Mouse (Mus musculus) forebrain, embryonic 15.5 days (tissue): ENCODE data around the gene Cabp7. TPM values are rescaled to one million over a fixed set of nuclear protein-coding genes. Genes with fewer than 3 reads are reported as not detected.

ENCODE experiments used
- ATAC-seq: fragments of 200-750 bp; cut with Nextera tagmentation; replicated peaks from 2 replicates; pipeline ENCODE4 v1.8.0; 2017; ENCODE audit warnings: mild to moderate bottlenecking, moderate TSS enrichment, moderate library complexity
- H3K27ac ChIP-seq: fragments of 300-500 bp; sonication (generic); replicated peaks from 2 replicates; pipeline ENCODE4 v1.5.1; 2015; ENCODE audit warnings: mild to moderate bottlenecking, inconsistent platforms
- H3K27me3 ChIP-seq: fragments of 300-500 bp; sonication (generic); 2 replicates; pipeline ENCODE4 v1.6.1; 2015; ENCODE audit warnings: inconsistent platforms
- H3K36me3 ChIP-seq: fragments of 300-500 bp; sonication (generic); 2 replicates; pipeline ENCODE4 v1.6.1; 2015; ENCODE audit warnings: mild to moderate bottlenecking, inconsistent platforms
- H3K4me1 ChIP-seq: fragments of 300-500 bp; sonication (generic); 2 replicates; pipeline ENCODE4 v1.6.1; 2015; ENCODE audit warnings: inconsistent platforms
- H3K4me2 ChIP-seq: fragments of 300-500 bp; sonication (generic); replicated peaks from 2 replicates; pipeline ENCODE4 v1.6.1; 2015; ENCODE audit warnings: mild to moderate bottlenecking, inconsistent platforms
- H3K4me3 ChIP-seq: fragments of 300-500 bp; sonication (generic); 2 replicates; pipeline ENCODE4 v1.5.1; 2015; ENCODE audit warnings: mild to moderate bottlenecking, inconsistent platforms
- H3K9ac ChIP-seq: fragments of 300-500 bp; sonication (generic); replicated peaks from 2 replicates; pipeline ENCODE4 v1.6.1; 2015; ENCODE audit warnings: mild to moderate bottlenecking, inconsistent platforms
- H3K9me3 ChIP-seq: fragments of 300-500 bp; sonication (generic); 2 replicates; pipeline ENCODE4 v1.6.1; 2016; ENCODE audit warnings: inconsistent platforms
- WGBS: fragments of 180-500 bp; shearing (Covaris S2); methylation state at CpG from one replicate; pipeline ENCODE4 v1.1.7; 2015; ENCODE audit warnings: mixed read lengths; 5-methylcytosine and 5-hydroxymethylcytosine counted together
- polyA plus RNA-seq: library from polyadenylated mRNA; unstranded; fragments of >200 nt; fragmentation: Nextera tagmentation; extraction: Ambion mirVana; gene quantifications from 2 replicates; pipeline ENCODE4 v1.2.1, GENCODE M21; 2015

Gene Cabp7
- polyA plus RNA-seq, 1 experiment from 2014 or later = 1.3 TPM

- 1% methylated on average over 39 of the region's 39 CpGs for WGBS
- Histone ChIP-seq H3K36me3 (no peaks in the 10 kb centered on the region), H3K27me3 (peaks cover 62% of the 10 kb centered on the region), H3K9ac (peak overlapping the region; percentile 54), H3K4me3 (peak overlapping the region; percentile 53), H3K4me1 (peaks cover 27% of the 10 kb centered on the region), H3K9me3 (no peaks in the 10 kb centered on the region), H3K4me2 (peak overlapping the region; percentile 97), H3K27ac (no peak overlapping the region)
- ATAC-seq = no peak; the same call in 1 of the 2 replicates
These were observed 609 bp downstream of the Cabp7 start for GRCm38 (mm10) chr11:4745969-4746368.

DNA sequence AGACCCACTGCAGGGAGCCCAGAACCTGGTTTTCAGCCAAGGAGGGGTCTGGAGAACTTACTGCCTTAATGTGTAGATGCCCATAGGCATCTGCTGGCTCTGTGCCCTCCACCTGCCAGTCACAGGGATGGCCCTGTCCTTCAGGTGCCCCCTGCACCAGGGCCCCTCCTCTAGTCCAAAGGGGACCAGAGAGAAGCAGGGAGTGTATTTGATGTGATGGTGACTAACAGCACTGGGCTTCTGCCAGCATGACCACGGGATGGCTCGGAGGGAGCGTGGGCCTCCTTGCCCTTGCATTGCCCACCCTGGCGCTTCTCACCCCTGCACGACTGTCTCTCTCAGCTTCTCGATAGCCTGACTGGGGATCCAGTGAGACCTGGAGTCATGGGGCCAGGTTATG lies 1.9 kb downstream of the Cabp7 start:
- Histone ChIP-seq H3K27ac (no peak overlapping the region), H3K4me3 (no peak overlapping the region), H3K4me2 (no peak overlapping the region), H3K27me3 (peaks cover 57% of the 10 kb centered on the region), H3K36me3 (no peaks in the 10 kb centered on the region), H3K4me1 (peaks cover 27% of the 10 kb centered on the region), H3K9me3 (no peaks in the 10 kb centered on the region), H3K9ac (no peak overlapping the region)
- 67% methylated on average over 6 of the region's 6 CpGs for WGBS
- ATAC-seq = no peak

DNA sequence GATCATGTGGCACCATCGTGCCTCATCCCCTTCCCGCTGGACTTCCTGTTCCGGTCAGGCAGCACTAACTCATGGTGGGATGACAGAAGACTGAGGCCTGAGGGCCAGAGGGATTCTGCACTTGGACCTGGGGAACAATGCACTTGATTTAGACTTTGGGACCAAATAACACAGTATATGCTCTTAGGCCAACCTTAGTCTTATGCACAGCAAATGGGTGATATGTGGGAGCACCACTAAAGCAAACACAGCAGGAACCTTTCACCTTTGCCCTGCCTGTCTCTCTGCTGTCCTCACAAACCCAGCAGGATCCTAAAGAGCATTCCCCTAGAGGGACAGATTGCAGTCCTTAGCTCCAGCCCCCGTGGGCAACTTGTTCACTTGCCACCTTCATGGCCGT lies 5.8 kb downstream of the Cabp7 start:
- WGBS = 80% methylated on average over 5 of the region's 5 CpGs
- no peak for ATAC-seq
- Histone ChIP-seq H3K9me3 (no peaks in the 10 kb centered on the region), H3K4me3 (no peak overlapping the region), H3K4me2 (no peak overlapping the region), H3K27me3 (peaks cover 23% of the 10 kb centered on the region), H3K27ac (no peak overlapping the region), H3K4me1 (peaks cover 14% of the 10 kb centered on the region), H3K36me3 (no peaks in the 10 kb centered on the region), H3K9ac (no peak overlapping the region)

- no peak overlapping the region for H3K4me3 ChIP-seq
- H3K9me3 ChIP-seq = no peaks in the 10 kb centered on the region
- no peaks in the 10 kb centered on the region for H3K36me3 ChIP-seq
- H3K27me3 ChIP-seq = 0 out of 2 replicates have a peak, but pooled peaks cover 2% of the 10 kb centered on the region
- no peak overlapping the region for H3K9ac ChIP-seq
- no peak for ATAC-seq
- H3K27ac ChIP-seq = no peak overlapping the region
- H3K4me2 ChIP-seq = no peak overlapping the region
- H3K4me1 ChIP-seq = peaks cover 8% of the 10 kb centered on the region
- WGBS = 93% methylated on average over 16 of the region's 16 CpGs
These were observed 7.9 kb downstream of the Cabp7 start for GRCm38 (mm10) chr11:4738719-4739118.

DNA sequence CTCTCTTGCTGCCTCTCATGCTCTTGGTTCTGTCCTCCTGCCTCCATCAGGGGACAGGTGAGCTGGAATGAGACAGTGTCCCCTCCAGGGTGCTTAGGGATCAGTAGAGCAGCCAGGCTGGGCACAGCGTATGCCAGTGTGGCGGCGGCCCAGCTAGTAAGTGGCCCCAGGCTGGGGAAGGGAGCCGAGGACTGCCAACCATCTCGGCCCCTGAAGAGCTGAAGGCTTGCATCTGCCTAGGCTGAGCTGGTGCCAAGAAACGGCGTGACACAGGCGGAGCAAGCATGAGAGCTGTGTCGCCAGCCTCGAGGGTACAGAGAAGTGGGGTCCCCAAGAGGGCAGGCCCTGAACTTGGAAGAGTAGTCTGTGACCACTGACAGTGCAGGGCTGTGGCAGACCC lies 8.9 kb downstream of the Cabp7 start:
- H3K9ac ChIP-seq = no peak overlapping the region
- H3K9me3 ChIP-seq = no peaks in the 10 kb centered on the region
- H3K36me3 ChIP-seq = no peaks in the 10 kb centered on the region
- H3K27me3 ChIP-seq = no peaks in the 10 kb centered on the region
- no peak overlapping the region for H3K4me3 ChIP-seq
- ATAC-seq = peak; percentile 54
- peaks cover 8% of the 10 kb centered on the region for H3K4me1 ChIP-seq
- no peak overlapping the region; the same call in 1 of the 2 replicates for H3K27ac ChIP-seq
- H3K4me2 ChIP-seq = no peak overlapping the region
- WGBS = 54% methylated on average over 10 of the region's 10 CpGs

- Histone ChIP-seq H3K4me1 (peaks cover 8% of the 10 kb centered on the region), H3K4me2 (no peak overlapping the region), H3K36me3 (no peaks in the 10 kb centered on the region), H3K27ac (no peak overlapping the region), H3K9ac (no peak overlapping the region), H3K9me3 (no peaks in the 10 kb centered on the region), H3K4me3 (no peak overlapping the region), H3K27me3 (no peaks in the 10 kb centered on the region)
- no peak for ATAC-seq
- 42% methylated on average over 6 of the region's 6 CpGs for WGBS
These were observed 10.2 kb downstream of the Cabp7 start for GRCm38 (mm10) chr11:4736355-4736754.

DNA sequence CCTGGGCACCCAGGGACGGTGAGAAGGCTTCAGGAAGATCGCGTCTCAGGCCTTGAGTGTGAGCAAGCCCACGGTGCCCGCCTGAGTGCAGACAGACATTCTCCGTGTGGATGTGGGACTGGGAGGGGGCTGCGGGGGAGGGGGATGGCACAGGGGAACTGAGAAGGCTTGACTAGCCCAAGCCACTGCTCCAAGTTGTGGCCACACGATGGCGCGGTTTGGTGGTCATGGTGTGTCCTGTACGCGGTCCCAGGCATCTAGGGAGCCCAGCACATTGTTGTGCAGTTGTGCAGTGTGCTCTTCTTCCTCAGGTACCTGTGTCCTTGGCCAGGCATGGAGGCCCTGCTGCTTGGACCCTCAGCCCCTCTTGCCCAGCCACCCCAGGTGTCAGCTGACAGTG lies 12.4 kb downstream of the Cabp7 start:
- H3K27ac ChIP-seq = no peak overlapping the region
- peaks cover 11% of the 10 kb centered on the region for H3K4me1 ChIP-seq
- no peak overlapping the region for H3K4me3 ChIP-seq
- H3K27me3 ChIP-seq = no peaks in the 10 kb centered on the region
- 36% methylated on average over 12 of the region's 12 CpGs for WGBS
- no peak overlapping the region for H3K4me2 ChIP-seq
- no peak overlapping the region for H3K9ac ChIP-seq
- no peaks in the 10 kb centered on the region for H3K36me3 ChIP-seq
- ATAC-seq = no peak
- H3K9me3 ChIP-seq = no peaks in the 10 kb centered on the region

DNA sequence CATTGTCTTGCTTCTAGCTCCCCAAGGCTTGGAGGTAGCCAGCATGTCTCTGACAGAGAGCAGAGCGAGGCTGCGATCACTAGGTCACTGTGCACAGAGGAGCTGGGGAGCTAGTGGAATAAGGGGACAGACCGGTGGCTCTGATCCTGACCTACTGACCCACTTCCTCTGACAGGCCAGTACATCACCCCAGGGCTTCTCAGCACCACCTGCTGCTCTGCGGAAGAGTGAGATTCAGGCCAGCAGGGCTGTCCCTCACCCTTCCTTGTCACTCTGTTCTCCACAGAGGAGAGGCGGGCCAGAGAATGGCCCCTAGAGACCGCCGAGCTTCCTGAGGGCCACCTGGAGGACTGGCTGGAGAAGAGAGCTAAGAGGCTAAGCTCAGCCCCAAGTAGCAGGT lies 14.8 kb downstream of the Cabp7 start:
- no peak overlapping the region for H3K4me3 ChIP-seq
- H3K9ac ChIP-seq = no peak overlapping the region
- H3K27ac ChIP-seq = no peak overlapping the region
- H3K27me3 ChIP-seq = no peaks in the 10 kb centered on the region
- WGBS = 78% methylated on average over 7 of the region's 7 CpGs
- H3K4me2 ChIP-seq = no peak overlapping the region
- no peaks in the 10 kb centered on the region for H3K36me3 ChIP-seq
- ATAC-seq = no peak
- no peaks in the 10 kb centered on the region for H3K9me3 ChIP-seq
- H3K4me1 ChIP-seq = peaks cover 4% of the 10 kb centered on the region; the same call in 1 of the 2 replicates

GRCm38 (mm10) chr11:4730913-4731312 lies 15.7 kb downstream of the Cabp7 start:
- Histone ChIP-seq H3K4me2 (no peak overlapping the region), H3K27me3 (no peaks in the 10 kb centered on the region), H3K27ac (no peak overlapping the region), H3K9ac (no peak overlapping the region), H3K4me1 (peaks cover 4% of the 10 kb centered on the region; the same call in 1 of the 2 replicates), H3K36me3 (no peaks in the 10 kb centered on the region), H3K9me3 (no peaks in the 10 kb centered on the region), H3K4me3 (no peak overlapping the region)
- no peak for ATAC-seq
- 79% methylated on average over 5 of the region's 5 CpGs for WGBS

DNA sequence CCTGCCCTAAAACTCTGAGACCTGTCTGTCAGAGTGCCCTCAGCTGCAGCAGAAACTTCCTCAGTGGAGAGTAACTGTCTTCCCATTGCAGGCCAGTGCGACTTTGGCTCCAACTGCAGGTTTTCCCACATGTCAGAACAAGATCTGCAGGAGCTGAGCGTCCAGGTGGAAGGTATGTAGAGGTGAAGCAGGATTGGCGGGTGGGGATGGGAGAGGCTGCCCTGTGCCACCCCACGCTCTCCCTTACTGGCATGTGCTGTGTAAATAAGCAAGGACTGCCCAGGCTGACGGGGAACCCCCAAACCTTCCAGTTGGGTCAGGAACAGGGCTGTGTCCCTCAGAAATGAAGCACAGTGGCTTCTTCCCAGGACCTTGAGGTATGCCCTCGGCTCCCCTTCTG lies 16.5 kb downstream of the Cabp7 start:
- no peak overlapping the region for H3K27ac ChIP-seq
- no peak overlapping the region for H3K4me2 ChIP-seq
- no peaks in the 10 kb centered on the region for H3K9me3 ChIP-seq
- WGBS = 90% methylated on average over 6 of the region's 6 CpGs
- no peak for ATAC-seq
- H3K27me3 ChIP-seq = no peaks in the 10 kb centered on the region
- H3K4me3 ChIP-seq = no peak overlapping the region
- H3K36me3 ChIP-seq = peaks cover under 1% of the 10 kb centered on the region; the same call in 1 of the 2 replicates
- no peak overlapping the region; the same call in 1 of the 2 replicates for H3K9ac ChIP-seq
- peaks cover 4% of the 10 kb centered on the region; the same call in 1 of the 2 replicates for H3K4me1 ChIP-seq

DNA sequence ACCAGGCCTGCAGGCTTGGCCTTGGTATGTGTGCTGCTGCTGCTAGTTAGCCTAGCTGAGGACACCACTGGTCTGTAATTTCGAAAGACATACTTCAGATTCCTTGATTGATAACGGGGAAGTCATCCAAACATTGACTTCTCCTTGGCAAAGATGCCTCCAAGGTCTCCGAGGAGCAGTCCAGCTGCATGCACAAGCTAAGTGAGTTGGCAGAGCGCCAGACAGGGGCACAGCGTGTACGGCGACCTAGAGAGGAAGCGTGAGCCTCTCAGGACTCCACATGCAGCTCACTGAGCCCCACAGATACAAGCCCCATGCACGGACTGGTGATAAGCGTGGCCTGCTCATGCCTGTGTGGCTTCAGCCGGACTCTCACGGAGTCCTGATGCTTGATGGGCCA lies 17.0 kb downstream of the Cabp7 start:
- H3K4me3 ChIP-seq = no peak overlapping the region
- WGBS = 53% methylated on average over 12 of the region's 12 CpGs
- ATAC-seq = no peak; the same call in 1 of the 2 replicates

DNA sequence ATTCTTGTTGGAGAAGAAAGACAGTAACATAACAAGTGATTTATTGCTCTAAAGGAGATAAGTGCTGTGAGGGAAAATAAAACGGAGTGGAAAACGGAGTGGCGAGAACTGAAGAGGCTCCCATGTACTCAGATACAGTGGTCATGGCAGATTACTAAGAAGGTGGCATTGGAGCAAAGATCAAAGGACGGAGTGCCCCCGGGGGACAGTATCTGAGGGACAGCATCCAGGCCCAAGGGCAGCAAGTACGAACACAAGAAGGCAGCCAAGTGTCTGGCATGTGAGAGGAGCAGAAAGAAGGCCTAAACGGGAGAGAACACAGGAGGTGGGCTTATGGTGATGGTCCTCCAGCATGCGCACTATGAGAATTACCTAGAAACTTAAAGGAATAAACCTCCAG lies 24.9 kb downstream of the Cabp7 start:
- Histone ChIP-seq H3K9me3 (no peaks in the 10 kb centered on the region), H3K27me3 (no peaks in the 10 kb centered on the region), H3K4me2 (no peak overlapping the region), H3K4me3 (no peak overlapping the region), H3K9ac (no peak overlapping the region), H3K27ac (peak overlapping the region; percentile 56; the same call in 1 of the 2 replicates), H3K36me3 (peaks cover 13% of the 10 kb centered on the region), H3K4me1 (peaks cover 16% of the 10 kb centered on the region)
- WGBS = 81% methylated on average over 8 of the region's 8 CpGs
- no peak for ATAC-seq

More for the DNA sequence above, 17.0 kb downstream of the Cabp7 start:
- Histone ChIP-seq H3K9me3 (no peaks in the 10 kb centered on the region), H3K27me3 (no peaks in the 10 kb centered on the region), H3K27ac (no peak overlapping the region), H3K36me3 (peaks cover 6% of the 10 kb centered on the region), H3K4me2 (no peak overlapping the region), H3K9ac (no peak overlapping the region), H3K4me1 (peaks cover 4% of the 10 kb centered on the region; the same call in 1 of the 2 replicates)

DNA sequence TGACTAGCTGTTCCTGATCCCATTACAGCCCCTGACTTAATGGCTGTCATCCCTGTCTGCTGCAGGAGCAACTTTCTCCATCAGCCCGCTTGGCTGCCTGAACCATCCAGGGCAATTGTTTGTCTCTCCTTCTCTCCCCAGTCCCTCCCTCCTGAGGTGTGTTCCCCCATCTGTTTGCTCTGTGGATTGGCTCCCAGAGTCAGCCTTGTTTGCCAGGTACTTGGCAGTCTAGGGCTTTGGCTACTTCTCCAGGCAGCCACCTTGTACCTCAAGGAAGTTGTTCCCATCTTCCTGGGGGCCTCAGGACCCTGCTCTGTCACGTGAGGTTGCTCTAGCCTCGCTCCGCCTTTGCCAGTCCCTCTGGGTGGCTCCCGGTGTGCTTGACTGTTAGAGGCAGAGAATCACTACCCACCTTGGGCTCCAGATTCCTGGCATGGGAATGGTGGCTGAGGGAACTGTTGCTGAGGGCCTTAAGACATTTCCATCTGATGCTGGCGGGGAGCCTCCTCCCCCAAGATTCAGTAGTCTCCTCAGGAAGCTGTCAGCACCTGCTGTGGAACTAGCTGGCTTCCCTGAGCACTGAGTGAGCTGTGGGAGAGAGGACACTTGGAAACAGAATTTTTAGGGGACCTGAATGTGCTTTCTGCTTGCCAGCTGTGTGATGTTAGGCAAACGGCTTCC lies 25.5 kb downstream of the Cabp7 start:
- no peak for ATAC-seq
- Histone ChIP-seq H3K4me2 (no peak overlapping the region), H3K36me3 (peaks cover 13% of the 10 kb centered on the region), H3K4me1 (peaks cover 19% of the 10 kb centered on the region), H3K9ac (no peak overlapping the region), H3K9me3 (no peaks in the 10 kb centered on the region), H3K4me3 (no peak overlapping the region), H3K27me3 (no peaks in the 10 kb centered on the region), H3K27ac (peak overlapping the region; percentile 56)
- 39% methylated on average over 7 of the region's 7 CpGs for WGBS
